Mouse (Mus musculus) ovary, adult 10 weeks (tissue): Measurements from ENCODE around the gene Spg11. TPM values are rescaled to one million over a fixed set of nuclear protein-coding genes. Genes with fewer than 3 reads are reported as not detected.

Experiments used
- polyA plus RNA-seq: library from polyadenylated mRNA; stranded (reverse); fragments of 350-450 nt; fragmentation: Illumina TruSeq; extraction: RNeasy Lipid Tissue Mini Kit (QIAGEN cat#74804); gene quantifications from one replicate; pipeline ENCODE4 v1.2.3, GENCODE M21; 2014

Gene Spg11
- 10.4 TPM for polyA plus RNA-seq

DNA sequence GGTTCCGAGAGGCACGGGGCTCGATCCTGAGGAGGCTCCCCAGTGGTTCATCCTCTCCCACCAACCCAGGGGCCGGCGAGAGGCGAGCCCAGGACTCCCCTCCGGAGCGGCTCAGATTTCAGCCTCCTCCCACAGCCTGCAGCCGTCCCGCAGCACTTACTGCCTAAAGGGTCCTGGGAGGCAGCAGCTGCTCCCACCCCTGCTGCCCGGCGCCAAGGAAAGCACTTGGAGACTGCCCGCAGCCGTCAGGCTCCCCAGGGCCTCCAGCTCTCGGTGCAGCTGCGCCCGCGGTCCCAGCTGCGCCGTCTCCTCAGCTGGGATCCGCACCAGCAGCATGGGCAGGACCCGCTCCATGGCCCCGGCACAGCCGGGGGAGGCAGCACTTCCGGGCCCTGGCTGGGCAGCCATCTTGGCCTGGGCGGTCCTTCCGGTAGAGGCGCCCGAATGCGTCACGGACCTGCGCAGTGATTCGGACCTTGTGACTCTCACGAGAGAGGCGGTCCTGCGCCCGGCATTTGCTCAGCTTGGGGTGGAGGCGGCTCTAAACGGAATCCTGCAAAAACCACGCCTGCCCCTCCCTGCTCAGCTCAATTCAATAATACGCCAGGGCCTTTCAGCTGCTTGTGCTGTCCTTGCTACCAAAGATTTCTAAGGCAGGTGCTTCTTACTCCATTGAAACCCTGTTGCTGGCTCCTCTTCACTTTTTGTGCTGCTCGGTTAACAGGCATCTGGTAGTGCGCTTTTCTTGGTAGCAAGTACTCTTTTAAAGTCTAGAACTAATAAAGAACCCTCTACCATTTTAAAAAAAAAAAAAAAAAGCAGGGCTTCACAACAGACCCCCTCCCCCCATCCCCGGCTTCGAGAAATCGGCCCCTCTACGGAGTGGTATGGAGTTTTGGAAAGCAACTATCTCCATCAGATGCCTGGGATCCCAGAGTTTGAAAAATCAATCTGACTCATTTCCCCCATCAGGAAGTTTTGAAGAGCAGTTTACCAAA lies at the start of gene Spg11:
Gene Spg11 (minus strand): TSS at position 426 of the 998 bp plus-strand sequence.

DNA sequence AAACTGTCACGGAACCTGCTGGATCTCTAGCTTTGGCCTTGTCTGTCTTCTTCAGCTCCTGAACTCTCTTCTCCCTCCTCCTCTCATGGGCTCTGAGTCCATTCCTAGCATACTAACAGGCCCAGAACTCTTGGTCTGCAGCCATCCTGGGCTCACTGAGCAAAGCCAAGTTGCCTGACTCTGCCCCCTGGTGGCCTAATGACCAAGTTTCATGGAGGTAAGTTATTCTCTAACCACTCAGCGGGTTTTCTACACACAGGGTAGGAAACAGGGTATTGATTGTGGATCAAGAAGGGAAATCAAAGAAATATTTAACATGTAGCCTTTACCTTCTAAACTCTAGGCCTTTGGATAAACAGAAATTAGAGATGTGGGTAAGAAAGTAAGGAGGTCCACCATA lies 42.5 kb upstream of the Spg11 start, which contains the start of gene Trim69:
Gene Trim69 (plus strand): TSS at position 21 of the 400 bp plus-strand sequence.

DNA sequence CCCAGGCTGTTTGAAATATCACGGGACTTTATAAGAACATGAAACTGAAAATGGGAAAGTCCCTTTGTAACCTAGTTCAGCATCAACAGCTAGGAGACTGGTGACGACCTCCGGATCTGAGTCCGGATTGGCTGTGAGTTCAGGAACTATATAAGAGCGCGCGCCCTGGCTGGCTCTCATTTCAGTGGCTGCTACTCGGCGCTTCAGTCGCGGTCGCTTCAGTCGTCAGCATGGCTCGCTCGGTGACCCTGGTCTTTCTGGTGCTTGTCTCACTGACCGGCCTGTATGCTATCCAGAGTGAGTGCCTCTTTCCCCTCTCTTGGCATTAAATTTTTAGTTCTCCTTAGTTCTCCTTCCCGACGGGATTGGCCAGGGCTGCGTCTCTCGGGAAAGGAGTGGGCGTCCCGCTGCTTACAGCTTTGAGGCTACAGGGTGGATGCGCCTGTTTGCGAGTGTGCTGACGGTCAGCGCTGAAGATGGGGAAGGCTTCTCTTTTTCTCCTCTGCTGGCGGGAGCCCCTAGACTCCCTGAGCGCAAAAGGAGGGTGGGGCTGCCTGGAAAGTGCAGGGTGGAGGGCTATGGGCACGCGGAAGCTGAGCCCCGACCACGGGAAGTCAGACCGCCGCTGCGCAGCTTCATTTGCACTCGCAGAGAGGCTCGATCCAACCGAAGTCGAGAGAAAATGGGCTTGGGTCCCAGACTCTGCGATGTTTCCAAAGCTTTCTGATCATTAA lies 29.5 kb upstream of the Spg11 start, which contains the start of gene B2m:
Gene B2m (plus strand): TSS at position 179 of the 734 bp plus-strand sequence.

DNA sequence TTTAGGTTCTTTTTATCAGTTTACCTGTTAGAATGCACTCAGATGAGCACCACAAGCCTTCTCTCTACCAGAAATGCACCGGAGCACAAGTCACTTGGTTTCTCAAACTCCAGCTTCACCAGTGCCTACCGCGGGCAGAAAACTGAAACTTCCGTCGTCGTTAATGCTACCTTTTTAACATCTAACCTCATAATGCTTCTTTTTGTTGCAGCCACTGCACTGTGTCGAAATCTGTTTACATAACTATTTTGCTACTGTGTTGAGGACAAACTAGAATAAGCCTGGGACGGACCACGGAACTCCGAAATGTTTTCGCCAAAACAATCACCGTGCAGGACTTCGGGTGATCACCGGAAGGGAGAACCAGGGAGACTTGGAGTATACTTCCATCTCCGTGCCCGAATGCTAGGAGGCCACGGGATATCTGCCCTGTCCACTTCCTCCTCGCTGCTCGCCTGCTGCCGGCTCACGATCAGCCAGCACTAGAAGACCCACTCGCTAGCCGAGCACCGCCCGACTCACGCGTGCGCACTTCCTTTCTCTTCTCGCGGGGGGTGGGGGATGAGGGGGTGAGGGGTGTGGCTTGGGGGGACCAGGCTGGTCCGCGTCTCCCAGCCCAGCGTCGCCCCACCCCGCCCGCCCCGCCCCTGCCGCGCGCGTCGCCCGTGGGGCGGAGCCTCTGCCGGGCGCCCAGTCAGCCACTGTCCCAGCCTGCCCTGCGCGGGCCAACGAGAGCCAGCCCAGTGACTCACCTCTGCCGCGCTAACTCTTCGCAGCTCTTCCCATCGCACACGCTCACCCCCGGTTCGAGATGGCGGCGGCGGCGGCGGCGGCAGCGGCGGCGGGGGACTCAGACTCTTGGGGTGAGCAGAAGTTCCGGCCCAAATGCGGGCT lies 90.1 kb downstream of the Spg11 start, which contains the start of gene Eif3j1:
Gene Eif3j1 (plus strand): TSS at position 685 of the 894 bp plus-strand sequence.

Other genes starting within 250 kb of the Spg11 start
- gene Ctdspl2, start 162.4 kb downstream of the Spg11 start, polyA plus RNA-seq, result 137 TPM
- gene Mageb3, start 162.3 kb downstream of the Spg11 start, polyA plus RNA-seq, result not detected
- gene Eif3j1, start 89.8 kb downstream of the Spg11 start, polyA plus RNA-seq, result 114 TPM
- gene B2m, start 29.3 kb upstream of the Spg11 start, polyA plus RNA-seq, result 2,807 TPM
- not detected for gene Trim69, start 42.3 kb upstream of the Spg11 start, polyA plus RNA-seq
- 1.0 TPM for gene Patl2, start 67.8 kb upstream of the Spg11 start, polyA plus RNA-seq
- gene Terb2, start 67.9 kb upstream of the Spg11 start, polyA plus RNA-seq, result not detected
- gene Sord, start 116.4 kb upstream of the Spg11 start, polyA plus RNA-seq, result 21.6 TPM
- gene Duox2, start 180.1 kb upstream of the Spg11 start, polyA plus RNA-seq, result 0.20 TPM
- not detected for gene Duoxa2, start 180.5 kb upstream of the Spg11 start, polyA plus RNA-seq
- gene Duoxa1, start 195.3 kb upstream of the Spg11 start, polyA plus RNA-seq, result not detected
- not detected for gene Duox1, start 197.3 kb upstream of the Spg11 start, polyA plus RNA-seq